Comparison of ENCODE assay signal across 8 mouse cellular contexts in the genomic region with DNA sequence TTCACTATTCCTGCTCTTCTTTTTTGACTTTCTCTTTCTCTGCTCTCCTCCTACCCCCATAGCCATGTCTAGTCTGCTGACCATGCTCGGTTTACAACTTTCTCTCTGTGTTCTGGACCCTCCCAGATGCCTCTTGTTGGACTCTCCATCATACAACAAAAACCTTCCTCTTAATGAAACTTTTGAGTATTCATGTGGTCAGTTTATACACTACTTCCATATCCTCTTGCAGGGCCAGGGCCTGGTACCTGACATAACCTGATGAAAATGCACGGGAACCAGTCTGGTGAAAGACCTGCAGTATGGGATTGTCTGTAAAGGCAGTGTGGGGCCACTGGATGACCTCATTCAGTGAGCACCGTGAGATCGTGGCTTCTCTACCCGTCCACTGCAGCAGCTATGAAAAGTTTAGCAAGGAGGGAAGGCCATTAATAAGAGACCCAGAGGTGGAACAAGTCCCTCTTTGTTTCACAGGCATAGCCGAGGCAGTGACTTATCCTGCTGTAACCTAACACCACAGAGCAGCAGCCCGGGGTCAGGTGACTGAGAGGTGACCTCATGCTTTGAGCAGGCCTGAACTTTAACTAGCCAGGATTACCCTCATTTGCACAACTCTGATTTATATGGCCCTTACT. TPM values are rescaled to one million over a fixed set of nuclear protein-coding genes. Genes with fewer than 3 reads are reported as not detected.
DNase-seq lines count a peak whose midpoint lies in the region; ATAC-seq lines count a peak whose summit lies in the region.

No protein-coding gene starts in this region.

- H3K27ac ChIP-seq in intestine, embryonic 16.5 days (ENCODE audit: low read length): peak overlapping the region; percentile 34; the same call in 1 of the 2 replicates
- H3K27ac ChIP-seq in liver, embryonic 16.5 days (ENCODE audit: low read length): no peak overlapping the region

- peak; percentile 97 for ATAC-seq in intestine, embryonic 16.5 days
- ATAC-seq in liver, embryonic 16.5 days (ENCODE audit: low read depth): peak; percentile 62

- 18% methylated on average over 7 of the region's 7 CpGs for whole genome bisulfite sequencing in intestine, embryonic 16.5 days
- 32% methylated on average over 7 of the region's 7 CpGs for WGBS in liver, embryonic 16.5 days (ENCODE audit: insufficient replicate concordance)

- H3K9me3 ChIP-seq in intestine, embryonic 16.5 days (ENCODE audit: control insufficient read depth, low read length): no peaks in the 10 kb centered on the region
- no peaks in the 10 kb centered on the region for H3K9me3 ChIP-seq in liver, embryonic 16.5 days (replicated peaks; ENCODE audit: control insufficient read depth, low read length)

- H3K27me3 ChIP-seq in intestine, embryonic 16.5 days (replicated peaks; ENCODE audit: control insufficient read depth, insufficient read depth, low read length): no peaks in the 10 kb centered on the region
- no peaks in the 10 kb centered on the region for H3K27me3 ChIP-seq in liver, embryonic 16.5 days (ENCODE audit: control insufficient read depth, insufficient read depth, low read depth, low read length)

- no peak overlapping the region for H3K4me2 ChIP-seq in intestine, embryonic 16.5 days (ENCODE audit: low read depth, low read length)
- no peak overlapping the region for H3K4me2 ChIP-seq in liver, embryonic 16.5 days (ENCODE audit: low read depth, low read length)

- DNase-seq in ovary, postnatal 36 days (ENCODE audit: low spot score): peak; percentile 12
- no peak for DNase-seq in ovary, postnatal 10 days (ENCODE audit: low spot score)
- DNase-seq in fat pad, adult 2 months (ENCODE audit: extremely low read depth, low read depth, low spot score): peak; percentile 39
- DNase-seq in T-cell, adult 2 months (ENCODE audit: low spot score): no peak
- DNase-seq in left cerebral cortex, postnatal 36 days (ENCODE audit: low spot score in 2 of 2): no peak
- no peak for DNase-seq in frontal cortex, postnatal 36 days (ENCODE audit: low spot score in 2 of 2)

- intact Hi-C loops in left cerebral cortex, postnatal 36 days (cut with DNase I): no loop called here

- no peak overlapping the region for H3K4me3 ChIP-seq in intestine, embryonic 16.5 days (ENCODE audit: low read length)
- no peak overlapping the region for H3K4me3 ChIP-seq in liver, embryonic 16.5 days (ENCODE audit: low read depth, low read length)

- peaks cover 9% of the 10 kb centered on the region; the same call in 1 of the 2 replicates for H3K4me1 ChIP-seq in intestine, embryonic 16.5 days (ENCODE audit: control insufficient read depth, insufficient read depth, low read length)
- H3K4me1 ChIP-seq in liver, embryonic 16.5 days (ENCODE audit: control insufficient read depth, low read depth, low read length): no peaks in the 10 kb centered on the region

- no peak overlapping the region for H3K9ac ChIP-seq in intestine, embryonic 16.5 days (ENCODE audit: low read depth, low read length)
- H3K9ac ChIP-seq in liver, embryonic 16.5 days (ENCODE audit: low read depth, low read length): no peak overlapping the region

- H3K36me3 ChIP-seq in intestine, embryonic 16.5 days (ENCODE audit: control insufficient read depth, insufficient read depth, low read length): no peaks in the 10 kb centered on the region
- no peaks in the 10 kb centered on the region for H3K36me3 ChIP-seq in liver, embryonic 16.5 days (ENCODE audit: control insufficient read depth, insufficient read depth)

RNA-seq across cellular contexts. Expression of a gene that starts 49.7 kb away (rescaled TPM):
- 0.59 and 0.60 TPM in 2 replicates for polyA plus RNA-seq in intestine, embryonic 16.5 days (2015; fragmentation: Nextera tagmentation; extraction: Ambion mirVana)
- polyA plus RNA-seq in liver, embryonic 16.5 days (2015; fragmentation: Nextera tagmentation; extraction: Ambion mirVana): 0.01 and 0.02 TPM in 2 replicates
- 10 to 100 TPM; 47.9 to 61.0 TPM for total RNA-seq in left cerebral cortex, postnatal 36 days (2021)

Comparison
In these comparisons a context has a peak if more than half of its experiments do, and no peak if none do; other contexts are left out.
1. DNase-seq: peak in ovary, postnatal 36 days (single experiment) and fat pad, adult 2 months (single experiment); none in ovary, postnatal 10 days (single experiment), T-cell, adult 2 months (single experiment), left cerebral cortex, postnatal 36 days (0 of 2) and frontal cortex, postnatal 36 days (0 of 2).